Mouse (Mus musculus) intestine, postnatal 0 days (tissue): ENCODE data around the gene Syk. TPM values are rescaled to one million over a fixed set of nuclear protein-coding genes. Genes with fewer than 3 reads are reported as not detected.

Source experiments
- ATAC-seq: fragments of 200-750 bp; cut with Nextera tagmentation; 2 replicates; pipeline ENCODE4 v1.8.0; 2017; ENCODE audit warnings: mild to moderate bottlenecking, moderate TSS enrichment, moderate library complexity
- H3K27ac ChIP-seq: fragments of 300-500 bp; sonication (generic); 2 replicates; pipeline ENCODE4 v1.5.1; 2014; ENCODE audit warnings: mild to moderate bottlenecking, low read depth, low read length, moderate library complexity
- H3K27me3 ChIP-seq: fragments of 300-500 bp; sonication (generic); replicated peaks from 2 replicates; pipeline ENCODE4 v1.6.1; 2014; ENCODE audit warnings: low read length, mixed read lengths; ENCODE audit not compliant: control insufficient read depth, insufficient read depth
- H3K36me3 ChIP-seq: fragments of 300-500 bp; sonication (generic); 2 replicates; pipeline ENCODE4 v1.6.1; 2014; ENCODE audit warnings: mild to moderate bottlenecking, moderate library complexity; ENCODE audit not compliant: control insufficient read depth, insufficient read depth
- H3K4me1 ChIP-seq: fragments of 300-500 bp; sonication (generic); replicated peaks from 2 replicates; pipeline ENCODE4 v1.6.1; 2014; ENCODE audit warnings: antibody characterized with exemption, low read length, mixed read lengths; ENCODE audit not compliant: control insufficient read depth, insufficient read depth
- H3K4me2 ChIP-seq: fragments of 300-500 bp; sonication (generic); replicated peaks from 2 replicates; pipeline ENCODE4 v1.6.1; 2014; ENCODE audit warnings: low read depth, mild to moderate bottlenecking, moderate library complexity
- H3K4me3 ChIP-seq: fragments of 300-500 bp; sonication (generic); 2 replicates; pipeline ENCODE4 v1.5.1; 2014; ENCODE audit warnings: low read depth, low read length
- H3K9ac ChIP-seq: fragments of 300-500 bp; sonication (generic); 2 replicates; pipeline ENCODE4 v1.6.1; 2014; ENCODE audit warnings: mild to moderate bottlenecking, low read depth, low read length
- H3K9me3 ChIP-seq: fragments of 300-500 bp; sonication (generic); 2 replicates; pipeline ENCODE4 v1.6.1; 2016; ENCODE audit warnings: mixed run types; ENCODE audit not compliant: control insufficient read depth
- CTCF ChIP-seq: sonication (generic); IDR thresholded peaks from 2 replicates; pipeline ENCODE4 v1.5.1; 2016; ENCODE audit warnings: low read depth, mild to moderate bottlenecking, control low read depth, antibody characterized with exemption, moderate library complexity
- WGBS: fragments of 180-500 bp; shearing (Covaris S2); extraction: QIAGEN DNeasy Blood & Tissue Kit; methylation state at CpG from one replicate; pipeline ENCODE4 v1.1.7; 2014; 5-methylcytosine and 5-hydroxymethylcytosine counted together
- polyA plus RNA-seq: library from polyadenylated mRNA; unstranded; fragments of >200 nt; fragmentation: Nextera tagmentation; extraction: Ambion mirVana; gene quantifications from 2 replicates; pipeline ENCODE4 v1.2.1, GENCODE M21; 2015

Syk gene
- polyA plus RNA-seq, 1 experiment from 2014 or later, result 2.0 TPM

DNA sequence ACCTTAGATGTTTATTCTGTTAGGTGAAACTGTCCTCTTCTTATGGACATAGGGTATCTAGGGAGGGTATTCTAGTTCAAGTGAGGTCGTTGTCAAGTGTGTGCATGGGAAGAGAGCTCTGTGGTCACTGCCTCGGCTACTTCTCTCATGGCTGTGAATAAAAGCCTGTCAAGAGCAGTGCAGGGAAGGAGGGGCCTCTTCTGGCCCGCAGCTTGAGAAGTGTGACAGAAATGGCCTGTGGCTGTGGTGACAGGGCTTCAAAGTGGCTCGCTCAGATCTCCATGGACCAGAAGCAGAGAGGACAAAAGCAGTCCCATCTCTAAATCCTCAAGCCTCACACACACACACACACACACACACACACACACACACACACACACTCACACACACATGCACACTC is 5.0 kb upstream of the Syk start:
- no peaks in the 10 kb centered on the region for H3K9me3 ChIP-seq
- no peak overlapping the region for H3K4me2 ChIP-seq
- ATAC-seq, result no peak
- H3K27me3 ChIP-seq, result no peaks in the 10 kb centered on the region
- H3K9ac ChIP-seq, result no peak overlapping the region
- 55% methylated on average over 4 of the region's 4 CpGs for WGBS
- no peaks in the 10 kb centered on the region for H3K36me3 ChIP-seq
- no peak for TF ChIP-seq CTCF
- no peak overlapping the region for H3K27ac ChIP-seq
- no peak overlapping the region for H3K4me3 ChIP-seq
- no peaks in the 10 kb centered on the region for H3K4me1 ChIP-seq

DNA sequence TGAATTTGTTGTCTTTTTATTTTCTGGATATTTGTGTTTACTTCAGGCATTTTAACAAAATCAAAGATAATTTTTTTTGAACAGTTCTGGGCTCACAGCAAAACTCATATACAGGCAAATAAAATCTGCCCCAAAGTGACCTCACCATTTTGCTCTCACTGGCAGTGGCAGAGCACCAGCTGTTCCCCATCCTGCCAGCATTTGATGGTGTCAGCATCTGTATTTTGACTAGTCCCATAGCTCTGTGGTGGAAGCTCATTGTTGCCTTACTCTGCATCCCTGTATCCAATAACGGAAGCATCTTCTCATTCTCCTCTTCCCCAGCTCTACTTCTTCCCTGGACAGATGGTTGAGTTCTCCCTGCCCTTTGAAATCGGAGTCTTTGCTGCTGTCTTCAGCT is 4.2 kb upstream of the Syk start:
- no peak for ATAC-seq
- no peaks in the 10 kb centered on the region for H3K36me3 ChIP-seq
- no peak for TF ChIP-seq CTCF
- H3K4me2 ChIP-seq, result no peak overlapping the region
- no peak overlapping the region for H3K27ac ChIP-seq
- no peak overlapping the region for H3K9ac ChIP-seq
- H3K4me1 ChIP-seq, result no peaks in the 10 kb centered on the region
- H3K27me3 ChIP-seq, result no peaks in the 10 kb centered on the region
- H3K4me3 ChIP-seq, result no peak overlapping the region
- H3K9me3 ChIP-seq, result no peaks in the 10 kb centered on the region
- 74% methylated on average over 2 of the region's 2 CpGs for WGBS

DNA sequence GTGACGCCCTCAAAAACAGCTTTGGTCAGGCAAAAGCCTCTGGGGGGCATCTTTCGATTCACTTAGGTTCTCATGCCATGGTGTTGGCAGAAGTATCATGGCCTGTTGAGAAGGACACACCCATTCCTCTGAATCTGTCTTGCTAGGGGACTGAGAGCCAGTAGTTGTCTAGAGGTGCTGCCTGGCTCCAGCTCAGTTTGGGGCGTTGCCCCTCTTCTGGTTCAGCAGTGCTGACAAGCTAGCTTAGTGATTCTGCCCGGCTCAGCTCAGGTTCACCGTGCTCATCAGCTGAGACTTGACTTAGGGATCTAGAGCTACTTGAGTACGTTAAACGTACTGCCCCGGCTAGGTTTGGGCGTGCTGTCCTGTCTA is 481 bp upstream of the Syk start:
- ATAC-seq, result no peak
- H3K9ac ChIP-seq, result no peak overlapping the region
- 23% methylated on average over 9 of the region's 9 CpGs for WGBS

DNA sequence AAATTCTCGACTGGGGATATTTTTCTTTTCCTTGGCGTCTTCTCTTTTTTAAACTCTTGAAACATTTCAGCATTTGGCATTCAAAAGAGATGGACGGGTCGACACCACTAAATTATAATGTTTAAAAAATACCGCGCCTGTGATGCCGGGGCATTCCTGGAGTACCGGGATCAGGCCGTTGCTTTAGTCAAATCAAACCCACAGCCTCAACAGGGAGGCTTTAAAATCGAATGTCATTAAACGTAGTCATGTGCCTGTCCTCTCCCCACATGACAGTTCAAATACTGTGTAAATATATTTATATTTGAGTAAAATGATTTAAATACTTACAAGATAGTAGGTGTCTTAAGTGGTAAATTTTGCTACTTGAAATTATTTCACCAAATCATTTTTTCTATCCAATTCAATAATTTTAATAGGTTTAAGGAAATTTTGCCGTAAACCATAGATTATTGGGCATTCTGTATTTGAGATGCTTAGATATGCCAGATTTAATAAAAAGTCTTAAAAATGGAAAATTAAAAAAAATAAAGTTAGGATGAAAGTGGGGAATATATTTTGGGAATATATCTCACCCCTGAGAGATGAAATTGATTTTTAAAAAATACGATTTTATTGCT is 1.1 kb downstream of the Syk start:
- Histone ChIP-seq H3K4me2 (peak overlapping the region; percentile 92), H3K9me3 (no peaks in the 10 kb centered on the region), H3K27ac (no peak overlapping the region), H3K9ac (peak overlapping the region; percentile 53; the same call in 1 of the 2 replicates), H3K27me3 (no peaks in the 10 kb centered on the region), H3K4me1 (no peaks in the 10 kb centered on the region), H3K36me3 (no peaks in the 10 kb centered on the region), H3K4me3 (peak overlapping the region; percentile 59)
- WGBS, result 24% methylated on average over 13 of the region's 13 CpGs
- no peak for ATAC-seq
- no peak for TF ChIP-seq CTCF

More for the DNA sequence above, 481 bp upstream of the Syk start:
- H3K4me3 ChIP-seq, result peak overlapping the region; percentile 59
- H3K9me3 ChIP-seq, result no peaks in the 10 kb centered on the region
- peak overlapping the region; percentile 92 for H3K4me2 ChIP-seq
- H3K36me3 ChIP-seq, result no peaks in the 10 kb centered on the region
- H3K4me1 ChIP-seq, result no peaks in the 10 kb centered on the region
- no peak overlapping the region for H3K27ac ChIP-seq
- TF ChIP-seq CTCF, result no peak
- H3K27me3 ChIP-seq, result no peaks in the 10 kb centered on the region

DNA sequence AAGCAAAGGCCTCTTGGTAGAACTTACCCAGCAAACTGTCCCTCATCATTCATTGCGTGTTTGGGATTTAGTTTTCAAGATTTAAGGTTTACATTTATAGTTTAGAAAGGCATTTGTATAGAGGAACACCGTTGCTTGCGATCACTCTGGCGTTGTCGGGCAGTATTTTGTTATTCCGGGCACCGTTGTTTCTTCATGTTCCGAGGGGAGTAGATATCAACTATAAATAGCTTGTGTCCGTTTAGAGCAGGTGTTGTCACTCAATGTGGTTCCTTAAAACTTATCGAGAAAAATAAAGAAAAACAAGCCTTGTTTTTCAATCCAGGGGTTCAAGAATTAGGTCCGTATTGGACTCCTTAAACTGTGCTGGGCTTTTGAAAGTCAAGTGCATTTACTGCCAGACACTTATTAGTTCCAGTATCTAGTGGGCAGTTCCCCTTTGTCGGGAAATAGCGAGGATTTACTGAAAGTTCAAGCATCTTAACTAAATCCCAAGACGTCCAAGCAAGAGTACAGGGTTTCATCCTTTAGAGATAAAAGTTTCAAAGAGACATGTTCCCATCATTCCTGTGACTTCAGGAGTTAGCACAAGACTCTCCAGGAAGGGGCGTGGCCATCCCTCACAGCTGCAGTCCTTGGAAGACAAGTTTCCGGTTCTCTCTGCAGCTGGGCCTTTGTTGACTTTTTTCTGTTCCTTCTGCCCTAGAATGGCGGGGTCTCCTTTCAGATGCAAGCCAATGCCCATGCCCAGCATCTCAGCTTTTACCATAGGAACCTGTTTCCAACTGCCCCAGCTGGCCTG is 1.9 kb downstream of the Syk start:
- no peak for ATAC-seq
- H3K4me2 ChIP-seq, result no peak overlapping the region
- H3K27me3 ChIP-seq, result no peaks in the 10 kb centered on the region
- H3K9ac ChIP-seq, result no peak overlapping the region
- H3K4me3 ChIP-seq, result no peak overlapping the region
- 69% methylated on average over 17 of the region's 17 CpGs for WGBS
- H3K36me3 ChIP-seq, result no peaks in the 10 kb centered on the region
- H3K9me3 ChIP-seq, result no peaks in the 10 kb centered on the region
- no peak overlapping the region for H3K27ac ChIP-seq
- no peak for TF ChIP-seq CTCF
- H3K4me1 ChIP-seq, result no peaks in the 10 kb centered on the region

DNA sequence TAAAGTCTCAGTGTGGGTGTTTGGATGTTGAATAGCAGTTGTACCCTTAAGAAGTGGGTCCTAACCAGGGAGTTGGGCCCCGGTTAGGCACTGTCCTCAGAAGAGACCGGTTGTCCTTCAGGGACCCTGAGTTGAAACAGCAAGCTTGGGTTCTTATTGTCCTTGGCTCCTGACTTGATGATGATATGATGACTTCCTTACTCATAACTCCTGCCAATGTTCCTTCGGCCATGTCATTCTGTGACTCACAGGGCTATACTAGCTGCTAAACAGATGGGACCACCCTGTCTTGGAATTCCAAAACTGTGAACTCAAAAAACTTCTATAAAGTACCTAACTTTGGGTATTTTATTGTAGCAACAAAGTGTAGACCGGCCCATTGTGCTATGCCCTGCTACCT is 4.8 kb downstream of the Syk start:
- no peaks in the 10 kb centered on the region for H3K27me3 ChIP-seq
- no peak overlapping the region for H3K4me2 ChIP-seq
- H3K4me3 ChIP-seq, result no peak overlapping the region
- H3K36me3 ChIP-seq, result no peaks in the 10 kb centered on the region
- no peak overlapping the region for H3K27ac ChIP-seq
- 92% methylated on average over 4 of the region's 4 CpGs for WGBS
- no peaks in the 10 kb centered on the region for H3K9me3 ChIP-seq
- TF ChIP-seq CTCF, result no peak
- H3K4me1 ChIP-seq, result no peaks in the 10 kb centered on the region
- no peak for ATAC-seq
- H3K9ac ChIP-seq, result no peak overlapping the region
